Mouse (Mus musculus): ENCODE results near the gene Gm4881. TPM values are rescaled to one million over a fixed set of nuclear protein-coding genes. Genes with fewer than 3 reads are reported as not detected.

Gene Gm4881
- polyA plus RNA-seq, 1 experiment from 2014 or later: 4.6 TPM

GRCm38 (mm10) chr7:24904070-24904483 is 40.2 kb downstream of the Gm4881 start:
- ATAC-seq: peak; percentile 98
- peak overlapping the region; percentile 79 for H3K4me2 ChIP-seq (ENCODE audit: low read length)
- peaks cover 13% of the 10 kb centered on the region for H3K4me1 ChIP-seq (ENCODE audit: control insufficient read depth, insufficient read depth, low read depth, low read length)
- H3K27me3 ChIP-seq (replicated peaks; ENCODE audit: control insufficient read depth, insufficient read depth, low read length): no peaks in the 10 kb centered on the region
- WGBS: under 1% methylated on average over 30 of the region's 30 CpGs
- peak overlapping the region; percentile 84 for H3K9ac ChIP-seq (ENCODE audit: low read depth, low read length)
- H3K36me3 ChIP-seq (ENCODE audit: control insufficient read depth, insufficient read depth, low read length): no peaks in the 10 kb centered on the region
- peak overlapping the region; percentile 77 for H3K27ac ChIP-seq (ENCODE audit: low read depth, low read length)
- H3K9me3 ChIP-seq (ENCODE audit: control insufficient read depth, low read length): no peaks in the 10 kb centered on the region
- H3K4me3 ChIP-seq (ENCODE audit: low read length): peak overlapping the region; percentile 62

- Histone ChIP-seq H3K9ac (ENCODE audit: low read depth, low read length) (peak overlapping the region; percentile 80), H3K36me3 (ENCODE audit: control insufficient read depth, insufficient read depth, low read length) (no peaks in the 10 kb centered on the region), H3K4me2 (ENCODE audit: low read length) (peak overlapping the region; percentile 79), H3K27me3 (replicated peaks; ENCODE audit: control insufficient read depth, insufficient read depth, low read length) (no peaks in the 10 kb centered on the region), H3K4me1 (ENCODE audit: control insufficient read depth, insufficient read depth, low read depth, low read length) (peaks cover 13% of the 10 kb centered on the region), H3K9me3 (ENCODE audit: control insufficient read depth, low read length) (no peaks in the 10 kb centered on the region), H3K27ac (ENCODE audit: low read depth, low read length) (no peak overlapping the region; the same call in none of the 2 replicates), H3K4me3 (ENCODE audit: low read length) (peak overlapping the region; percentile 62)
- no peak for ATAC-seq
- 43% methylated on average over 10 of the region's 10 CpGs for WGBS
These were observed 40.9 kb downstream of the Gm4881 start for GRCm38 (mm10) chr7:24903444-24903825.

GRCm38 (mm10) chr7:24902630-24903443 is 41.5 kb downstream of the Gm4881 start, which contains the start of gene Arhgef1:
Arhgef1 (plus strand) TSS chr7:24902912.
- ATAC-seq: no peak
- H3K27ac ChIP-seq (ENCODE audit: low read depth, low read length): peak within 1 kb of the TSS; percentile 62
- H3K27me3 ChIP-seq (replicated peaks; ENCODE audit: control insufficient read depth, insufficient read depth, low read length): no peaks in the 10 kb centered on the region
- H3K36me3 ChIP-seq (ENCODE audit: control insufficient read depth, insufficient read depth, low read length): no peaks in the 10 kb centered on the region
- H3K4me1 ChIP-seq (ENCODE audit: control insufficient read depth, insufficient read depth, low read depth, low read length): peaks cover 13% of the 10 kb centered on the region
- WGBS: 8% methylated on average over 48 of the region's 68 CpGs
- peak within 1 kb of the TSS; percentile 62 for H3K4me3 ChIP-seq (ENCODE audit: low read length)
- H3K9me3 ChIP-seq (ENCODE audit: control insufficient read depth, low read length): no peaks in the 10 kb centered on the region
- H3K9ac ChIP-seq (ENCODE audit: low read depth, low read length): peak within 1 kb of the TSS; percentile 80
- peak within 1 kb of the TSS; percentile 79 for H3K4me2 ChIP-seq (ENCODE audit: low read length)

GRCm38 (mm10) chr7:24902264-24902629 is 42.0 kb downstream of the Gm4881 start:
- H3K4me2 ChIP-seq (ENCODE audit: low read length): peak overlapping the region; percentile 79
- H3K27me3 ChIP-seq (replicated peaks; ENCODE audit: control insufficient read depth, insufficient read depth, low read length): no peaks in the 10 kb centered on the region
- peak overlapping the region; percentile 5; the same call in 1 of the 2 replicates for H3K9ac ChIP-seq (ENCODE audit: low read depth, low read length)
- H3K9me3 ChIP-seq (ENCODE audit: control insufficient read depth, low read length): no peaks in the 10 kb centered on the region
- ATAC-seq: no peak
- peaks cover 13% of the 10 kb centered on the region for H3K4me1 ChIP-seq (ENCODE audit: control insufficient read depth, insufficient read depth, low read depth, low read length)
- no peaks in the 10 kb centered on the region for H3K36me3 ChIP-seq (ENCODE audit: control insufficient read depth, insufficient read depth, low read length)
- peak overlapping the region; percentile 18; the same call in 1 of the 2 replicates for H3K27ac ChIP-seq (ENCODE audit: low read depth, low read length)
- H3K4me3 ChIP-seq (ENCODE audit: low read length): peak overlapping the region; percentile 62
- 59% methylated on average over 2 of the region's 2 CpGs for WGBS

- 84% methylated on average over 1 of the region's 1 CpGs for WGBS
- H3K4me2 ChIP-seq (ENCODE audit: low read length): no peak overlapping the region
- H3K27ac ChIP-seq (ENCODE audit: low read depth, low read length): no peak overlapping the region
- no peaks in the 10 kb centered on the region for H3K9me3 ChIP-seq (ENCODE audit: control insufficient read depth, low read length)
- H3K4me3 ChIP-seq (ENCODE audit: low read length): no peak overlapping the region
- no peaks in the 10 kb centered on the region for H3K27me3 ChIP-seq (replicated peaks; ENCODE audit: control insufficient read depth, insufficient read depth, low read length)
- H3K4me1 ChIP-seq (ENCODE audit: control insufficient read depth, insufficient read depth, low read depth, low read length): peaks cover 13% of the 10 kb centered on the region
- no peak overlapping the region for H3K9ac ChIP-seq (ENCODE audit: low read depth, low read length)
- no peaks in the 10 kb centered on the region for H3K36me3 ChIP-seq (ENCODE audit: control insufficient read depth, insufficient read depth, low read length)
- ATAC-seq: no peak
These were observed 42.5 kb downstream of the Gm4881 start for GRCm38 (mm10) chr7:24901842-24902241.

GRCm38 (mm10) chr7:24901114-24901513 is 43.2 kb downstream of the Gm4881 start:
- Histone ChIP-seq H3K27ac (ENCODE audit: low read depth, low read length) (no peak overlapping the region), H3K36me3 (ENCODE audit: control insufficient read depth, insufficient read depth, low read length) (no peaks in the 10 kb centered on the region), H3K4me3 (ENCODE audit: low read length) (no peak overlapping the region), H3K4me2 (ENCODE audit: low read length) (no peak overlapping the region), H3K4me1 (ENCODE audit: control insufficient read depth, insufficient read depth, low read depth, low read length) (peaks cover 13% of the 10 kb centered on the region), H3K9me3 (ENCODE audit: control insufficient read depth, low read length) (no peaks in the 10 kb centered on the region), H3K9ac (ENCODE audit: low read depth, low read length) (no peak overlapping the region), H3K27me3 (replicated peaks; ENCODE audit: control insufficient read depth, insufficient read depth, low read length) (no peaks in the 10 kb centered on the region)
- no peak for ATAC-seq
- WGBS: 73% methylated on average over 6 of the region's 6 CpGs

GRCm38 (mm10) chr7:24897959-24898358 is 46.3 kb downstream of the Gm4881 start:
- H3K9ac ChIP-seq (ENCODE audit: low read depth, low read length): no peak overlapping the region
- no peaks in the 10 kb centered on the region for H3K4me1 ChIP-seq (ENCODE audit: control insufficient read depth, insufficient read depth, low read depth, low read length)
- no peaks in the 10 kb centered on the region for H3K27me3 ChIP-seq (replicated peaks; ENCODE audit: control insufficient read depth, insufficient read depth, low read length)
- H3K9me3 ChIP-seq (ENCODE audit: control insufficient read depth, low read length): no peaks in the 10 kb centered on the region
- no peaks in the 10 kb centered on the region for H3K36me3 ChIP-seq (ENCODE audit: control insufficient read depth, insufficient read depth, low read length)
- no peak overlapping the region for H3K27ac ChIP-seq (ENCODE audit: low read depth, low read length)
- H3K4me3 ChIP-seq (ENCODE audit: low read length): no peak overlapping the region
- H3K4me2 ChIP-seq (ENCODE audit: low read length): no peak overlapping the region
- WGBS: 74% methylated on average over 5 of the region's 5 CpGs
- ATAC-seq: no peak

GRCm38 (mm10) chr7:24897224-24897623 is 47.1 kb downstream of the Gm4881 start, which contains the start of gene Cd79a:
Cd79a (plus strand) TSS chr7:24897381.
- Histone ChIP-seq H3K4me1 (ENCODE audit: control insufficient read depth, insufficient read depth, low read depth, low read length) (no peaks in the 10 kb centered on the region), H3K9me3 (ENCODE audit: control insufficient read depth, low read length) (no peaks in the 10 kb centered on the region), H3K36me3 (ENCODE audit: control insufficient read depth, insufficient read depth, low read length) (no peaks in the 10 kb centered on the region), H3K4me2 (ENCODE audit: low read length) (no peak within 1 kb of the TSS), H3K4me3 (ENCODE audit: low read length) (no peak within 1 kb of the TSS), H3K27me3 (replicated peaks; ENCODE audit: control insufficient read depth, insufficient read depth, low read length) (no peaks in the 10 kb centered on the region), H3K27ac (ENCODE audit: low read depth, low read length) (no peak within 1 kb of the TSS), H3K9ac (ENCODE audit: low read depth, low read length) (no peak within 1 kb of the TSS)
- no peak for ATAC-seq
- 79% methylated on average over 12 of the region's 12 CpGs for WGBS

- Histone ChIP-seq H3K36me3 (ENCODE audit: control insufficient read depth, insufficient read depth, low read length) (no peaks in the 10 kb centered on the region), H3K4me2 (ENCODE audit: low read length) (no peak overlapping the region), H3K9me3 (ENCODE audit: control insufficient read depth, low read length) (no peaks in the 10 kb centered on the region), H3K9ac (ENCODE audit: low read depth, low read length) (no peak overlapping the region), H3K4me1 (ENCODE audit: control insufficient read depth, insufficient read depth, low read depth, low read length) (no peaks in the 10 kb centered on the region), H3K27me3 (replicated peaks; ENCODE audit: control insufficient read depth, insufficient read depth, low read length) (no peaks in the 10 kb centered on the region), H3K4me3 (ENCODE audit: low read length) (no peak overlapping the region), H3K27ac (ENCODE audit: low read depth, low read length) (no peak overlapping the region)
- ATAC-seq: no peak
- 62% methylated on average over 8 of the region's 8 CpGs for WGBS
These were observed 48.0 kb downstream of the Gm4881 start for GRCm38 (mm10) chr7:24896269-24896668.

Data from hindbrain, embryonic 16.5 days (tissue).